Mouse (Mus musculus) spleen, embryonic (tissue): ENCODE results near the gene 9230110F15Rik.
"Not testable (repeated sequence)": the region's sequence is repeated elsewhere in the genome, so short reads cannot be mapped to it uniquely, and the experiment has no call there.

Experiments used
- CTCF ChIA-PET: fragments of 350-600 bp; sonication (Branson Sonifier 250); formaldehyde crosslinking; loops from one replicate; lab custom pipeline; 2022; lab: Charles Lee

9230110F15Rik gene

DNA sequence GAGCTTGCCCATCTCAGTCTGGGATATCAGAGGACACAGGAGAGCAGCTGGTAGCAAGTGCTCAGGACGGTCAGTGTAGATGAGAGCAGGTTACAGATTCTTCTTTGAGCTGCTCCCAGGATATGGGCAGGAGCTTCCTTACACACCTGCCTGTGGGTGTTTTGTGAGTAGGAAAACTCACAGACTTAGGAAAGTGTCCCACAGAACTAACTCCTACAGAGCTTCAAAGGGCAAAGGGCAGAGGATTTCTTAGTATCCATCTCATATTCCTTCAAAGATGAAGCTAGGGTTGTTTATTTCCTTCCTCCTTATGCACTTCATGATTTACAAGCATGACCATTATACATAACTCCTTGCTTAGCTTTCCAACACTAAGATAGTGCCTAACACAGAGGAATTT is at the start of gene 9230110F15Rik:
TSS of gene 9230110F15Rik (minus strand) at position 101 of the 400 bp plus-strand sequence.
- CTCF ChIA-PET: no interaction called here

- CTCF ChIA-PET: not testable (repeated sequence)
Measured at GRCm38 (mm10) chr9:35893112-35893511, 49.2 kb upstream of the 9230110F15Rik start.

GRCm38 (mm10) chr9:35817881-35818280 is 26.1 kb downstream of the 9230110F15Rik start:
- CTCF ChIA-PET: not testable (repeated sequence)

- CTCF ChIA-PET: no interaction called here
Measured at GRCm38 (mm10) chr9:35798146-35798545, 45.8 kb downstream of the 9230110F15Rik start.

DNA sequence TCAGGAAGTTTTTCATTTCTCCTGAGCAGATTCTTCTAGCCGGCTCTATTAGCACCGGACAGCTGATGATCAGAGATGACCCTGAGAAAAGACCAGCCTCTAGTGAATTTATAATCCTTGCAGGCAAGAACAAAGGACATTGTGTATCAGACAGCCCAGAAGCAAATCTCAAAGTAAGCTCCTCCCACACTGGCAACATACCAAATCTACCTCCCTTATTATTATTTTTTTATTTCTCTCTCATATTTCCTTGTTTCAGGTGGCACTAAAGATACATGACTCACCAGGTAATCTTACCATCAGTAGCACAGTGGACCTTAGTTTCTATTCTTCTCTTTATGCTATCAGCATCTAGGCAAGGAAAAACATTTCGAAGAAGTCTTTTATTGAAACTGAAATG is 53.9 kb downstream of the 9230110F15Rik start, which contains the start of the genes Gm27235 and D730048I06Rik:
TSS of gene Gm27235 (minus strand) at position 101 of the 400 bp plus-strand sequence.
TSS of gene D730048I06Rik (minus strand) at position 112 of the 400 bp plus-strand sequence.
- CTCF ChIA-PET: no interaction called here
